Mouse (Mus musculus): Measurements from ENCODE around the gene Dnajc28.

Dnajc28 gene

GRCm38 (mm10) chr16:91611248-91611647 is 7.6 kb downstream of the Dnajc28 start:
- ChIA-PET CTCF (interaction anchor here in 3 of 4 experiments (0.5 to 1.3 kb wide), 3 partner anchors 8 to 147 kb away, joined by 3 to 5 read pairs (median 5); no protein-coding TSS in a partner anchor), POLR2A (interaction anchor here in 3 of 4 experiments (0.7 to 2.6 kb wide), 14 partner anchors 9 to 84 kb away, joined by 3 to 12 read pairs (median 4); partner anchors contain the start of genes Son (in 3 of the 3), Gart (in 2 of the 3) and Tmem50b (in 2 of the 3))

- ChIA-PET POLR2A (interaction anchor here in 3 of 4 experiments (0.7 to 2.1 kb wide), 10 partner anchors 11 to 629 kb away, joined by 3 to 10 read pairs (median 3); partner anchors contain the start of genes Gart (in 1 of the 3), Ifnar1 (in 1 of the 3) and Son (in 1 of the 3)), CTCF (interaction anchor here in 1 of 4 experiments (0.6 to 1.1 kb wide), 2 partner anchors 19 to 97 kb away, joined by 3 read pairs; no protein-coding TSS in a partner anchor)
Observed at GRCm38 (mm10) chr16:91609501-91610245, 9.2 kb downstream of the Dnajc28 start.

GRCm38 (mm10) chr16:91606958-91607357 is 11.9 kb downstream of the Dnajc28 start:
- ChIA-PET POLR2A (interaction anchor here in 2 of 4 experiments (0.7 to 0.8 kb wide), 2 partner anchors 41 to 110 kb away, joined by 3 read pairs; no protein-coding TSS in a partner anchor), CTCF (no interaction called here)

DNA sequence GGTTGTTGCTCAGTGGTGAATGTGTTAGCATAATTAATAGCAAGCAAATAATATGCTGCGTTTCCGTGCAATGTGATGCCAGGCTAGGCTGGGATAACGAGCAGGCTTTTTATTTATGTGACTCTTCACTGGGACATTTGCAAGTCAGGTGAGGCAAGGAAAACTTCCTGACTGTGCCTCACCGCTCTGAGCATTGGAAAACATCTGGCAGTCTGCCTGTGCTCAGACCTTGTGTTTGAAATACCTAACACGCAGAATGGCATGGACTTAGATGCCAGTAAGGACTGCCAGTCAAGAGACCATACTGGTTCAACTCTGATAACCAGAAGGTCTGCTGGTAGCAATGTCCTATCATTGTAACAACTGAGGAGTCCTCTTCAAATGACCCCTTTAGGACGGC is 13.7 kb downstream of the Dnajc28 start:
- CTCF ChIA-PET: no interaction called here
- POLR2A ChIA-PET: interaction anchor here in 1 of 4 experiments (0.8 to 2.1 kb wide), 3 partner anchors 7 to 12 kb away, joined by 3 to 5 read pairs (median 3); partner anchors contain the start of gene Tmem50b

DNA sequence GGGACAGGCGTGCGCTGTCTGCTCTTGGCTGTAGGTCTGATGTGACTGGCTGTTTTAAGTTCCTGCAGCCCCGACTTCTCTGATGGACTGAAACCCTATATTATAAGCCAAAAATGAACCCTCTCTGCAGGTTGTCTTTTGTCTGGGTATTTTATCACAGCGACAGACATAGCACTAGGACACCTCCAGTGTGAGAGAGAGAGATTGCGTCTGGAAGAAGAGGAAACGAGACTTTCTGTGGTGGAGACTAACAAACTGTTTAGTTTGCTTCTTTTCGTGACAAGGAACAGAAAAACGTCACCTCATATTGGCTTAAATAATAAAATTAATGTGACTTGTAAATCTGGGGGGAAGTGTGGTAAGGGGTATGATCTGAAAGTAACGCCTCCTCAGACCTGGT is 17.1 kb downstream of the Dnajc28 start:
- ChIA-PET CTCF (no interaction called here), POLR2A (interaction anchor here in 1 of 4 experiments (0.5 kb wide), 1 partner anchor 43 kb away, joined by 4 read pairs; no protein-coding TSS in a partner anchor)

DNA sequence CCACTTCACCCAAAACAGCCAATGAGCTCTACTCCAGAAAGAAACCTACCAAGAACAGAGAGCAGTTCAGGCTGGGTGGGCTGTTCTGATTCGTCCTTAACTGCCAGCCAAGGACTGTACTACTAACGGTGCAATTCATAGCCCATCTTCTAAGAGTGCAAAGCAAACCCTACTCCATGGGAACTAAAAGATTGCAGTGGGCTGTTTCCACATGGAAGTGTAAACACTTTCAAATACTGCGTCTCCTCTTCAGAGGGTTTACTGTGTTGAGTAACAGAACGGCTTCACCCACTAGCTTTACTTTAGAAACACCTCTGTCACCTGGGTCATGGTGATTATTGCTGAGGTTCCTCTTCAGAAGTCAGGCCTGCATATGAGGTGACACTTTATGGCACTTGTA is 17.7 kb downstream of the Dnajc28 start:
- POLR2A ChIA-PET: interaction anchor here in 1 of 4 experiments (0.5 to 1.0 kb wide), 2 partner anchors 44 to 46 kb away, joined by 3 to 4 read pairs; partner anchors contain the start of gene Son

GRCm38 (mm10) chr16:91599242-91599641 is 19.6 kb downstream of the Dnajc28 start:
- CTCF ChIA-PET: no interaction called here
- POLR2A ChIA-PET: interaction anchor here in 1 of 4 experiments (1.6 kb wide), 1 partner anchor 48 kb away, joined by 13 read pairs; the partner anchor contains the start of genes Gart and Son

More for the DNA sequence above, 17.7 kb downstream of the Dnajc28 start:
- CTCF ChIA-PET: interaction anchor here in 2 of 4 experiments (0.5 to 0.6 kb wide), 2 partner anchors 18 to 169 kb away, joined by 3 read pairs; partner anchors contain the start of gene Dnajc28 (in 1 of the 2)

GRCm38 (mm10) chr16:91597672-91598010 is 21.2 kb downstream of the Dnajc28 start, which contains the start of gene Tmem50b:
Tmem50b (minus strand) TSS chr16:91597800.
- ChIA-PET CTCF (interaction anchor here in 2 of 4 experiments (0.6 to 1.0 kb wide), 4 partner anchors 8 to 97 kb away, joined by 3 to 4 read pairs (median 3); no protein-coding TSS in a partner anchor), POLR2A (interaction anchor here in 3 of 4 experiments (0.6 to 1.6 kb wide), 24 partner anchors 8 to 662 kb away, joined by 3 to 16 read pairs (median 4); partner anchors contain the start of genes Gart (in 2 of the 3), Ifnar1 (in 2 of the 3), Son (in 2 of the 3) and Cfap298 (in 1 of the 3))

DNA sequence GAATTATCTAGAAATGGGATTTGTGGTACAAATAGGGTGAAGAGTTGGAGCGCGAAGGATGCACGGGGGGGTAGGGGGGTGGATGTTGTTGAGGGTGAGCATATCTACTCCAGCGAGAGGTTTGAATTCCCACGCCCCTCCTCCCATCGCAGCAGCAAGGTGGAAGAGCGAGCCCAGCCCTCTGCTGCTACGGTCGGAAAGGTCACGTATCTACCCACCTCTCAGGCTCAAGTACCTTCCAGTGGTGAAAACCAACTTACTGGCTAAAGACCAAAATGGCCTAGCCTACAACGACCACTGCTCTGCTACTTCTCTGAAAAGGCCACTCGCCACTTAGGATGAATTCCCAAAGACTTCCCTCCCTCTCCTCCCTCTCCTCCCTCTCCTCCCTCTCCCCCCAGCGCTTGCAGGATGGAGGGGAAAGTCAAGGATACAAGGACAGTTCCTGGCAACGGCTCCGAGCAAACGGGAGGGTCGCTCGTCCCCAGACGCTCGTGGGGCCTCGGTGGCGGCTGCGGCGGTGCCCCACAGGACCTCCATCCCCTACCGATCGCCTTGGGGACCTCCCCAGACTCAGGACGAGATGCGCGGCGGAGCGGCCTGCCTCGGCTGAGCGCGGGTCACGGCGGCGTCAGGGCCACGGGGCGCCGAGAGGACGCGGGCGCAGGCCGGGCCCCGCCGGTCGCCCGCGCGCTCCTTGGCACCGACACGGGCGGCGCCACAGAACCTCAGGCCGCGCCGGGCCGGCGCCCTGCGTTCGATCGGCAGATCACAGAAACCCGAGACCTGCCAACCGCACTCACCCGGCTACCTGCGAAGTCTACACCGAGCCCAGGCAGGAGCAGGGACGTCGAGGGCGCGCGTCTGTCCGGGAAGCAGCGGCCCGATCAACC is 21.8 kb downstream of the Dnajc28 start:
- POLR2A ChIA-PET: interaction anchor here in 3 of 4 experiments (0.9 to 1.6 kb wide), 15 partner anchors 14 to 112 kb away, joined by 3 to 16 read pairs (median 4); partner anchors contain the start of genes Son (in 2 of the 3), Gart (in 1 of the 3) and Ifnar1 (in 1 of the 3)
- CTCF ChIA-PET: interaction anchor here in 1 of 4 experiments (1.0 kb wide), 1 partner anchor 15 kb away, joined by 4 read pairs; no protein-coding TSS in a partner anchor

- POLR2A ChIA-PET: interaction anchor here in 2 of 4 experiments (1.0 to 1.4 kb wide), 3 partner anchors 8 to 52 kb away, joined by 3 to 4 read pairs (median 3); partner anchors contain the start of gene Son (in 1 of the 2)
- CTCF ChIA-PET: no interaction called here
Observed at GRCm38 (mm10) chr16:91596397-91596778, 22.4 kb downstream of the Dnajc28 start.

GRCm38 (mm10) chr16:91595076-91595475 is 23.8 kb downstream of the Dnajc28 start:
- ChIA-PET CTCF (interaction anchor here in 1 of 4 experiments (0.5 kb wide), 1 partner anchor 13 kb away, joined by 3 read pairs; no protein-coding TSS in a partner anchor), POLR2A (interaction anchor here in 1 of 4 experiments (1.1 to 1.4 kb wide), 3 partner anchors 10 to 98 kb away, joined by 3 to 4 read pairs (median 3); partner anchors contain the start of genes Gart and Son)

GRCm38 (mm10) chr16:91593262-91593661 is 25.6 kb downstream of the Dnajc28 start:
- CTCF ChIA-PET: interaction anchor here in 3 of 4 experiments (0.6 to 1.5 kb wide), 7 partner anchors 11 to 615 kb away, joined by 3 to 8 read pairs (median 4); no protein-coding TSS in a partner anchor
- POLR2A ChIA-PET: interaction anchor here in 2 of 4 experiments (0.5 to 0.7 kb wide), 6 partner anchors 17 to 564 kb away, joined by 3 to 4 read pairs (median 3); partner anchors contain the start of gene Ifnar1 (in 1 of the 2)

DNA sequence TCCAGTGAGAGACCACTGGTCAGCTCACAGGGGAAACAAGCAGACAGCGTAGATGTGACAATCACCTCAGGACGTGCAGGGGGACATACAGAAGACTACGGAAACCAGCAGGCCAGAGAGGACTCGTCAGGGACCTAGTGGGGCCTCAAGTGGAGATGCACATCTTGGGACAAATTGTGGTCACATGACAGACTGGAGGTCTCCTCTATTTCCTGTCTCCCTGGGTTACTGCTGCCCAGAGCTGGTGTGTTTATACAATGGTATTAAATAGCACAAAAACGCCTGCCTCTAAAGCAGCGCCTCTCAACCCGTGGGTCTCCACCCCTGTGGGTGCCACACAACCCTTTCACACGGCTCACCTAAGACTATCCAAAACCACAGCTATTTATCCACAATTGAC is 26.7 kb downstream of the Dnajc28 start:
- ChIA-PET POLR2A (interaction anchor here in 2 of 4 experiments (1.3 to 1.7 kb wide), 7 partner anchors 10 to 107 kb away, joined by 3 to 12 read pairs (median 4); partner anchors contain the start of gene Ifnar1 (in 1 of the 2)), CTCF (no interaction called here)

DNA sequence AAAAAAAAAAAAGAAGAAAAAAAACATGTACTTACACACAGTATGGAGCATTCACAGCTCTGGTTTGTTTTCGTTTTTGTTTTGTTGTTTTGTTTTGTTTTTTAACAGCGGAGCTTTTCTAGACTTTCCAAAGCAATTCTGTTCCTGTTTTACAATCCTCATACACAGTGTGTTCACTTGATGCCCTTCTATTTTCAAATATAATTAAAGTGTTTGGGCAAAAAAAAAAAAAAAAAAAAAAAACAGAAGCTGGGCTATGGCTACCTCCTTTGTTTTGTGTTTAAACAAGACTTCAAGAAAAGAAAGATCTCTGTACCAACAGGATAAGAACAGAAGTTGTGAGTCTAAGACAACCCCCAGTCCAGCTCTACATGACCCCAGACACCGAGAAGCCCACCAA is 30.1 kb downstream of the Dnajc28 start:
- ChIA-PET POLR2A (interaction anchor here (0.6 to 1.6 kb wide), 15 partner anchors 9 to 337 kb away, joined by 3 to 12 read pairs (median 4); partner anchors contain the start of gene Tmem50b (in 1 of the 4)), CTCF (interaction anchor here in 3 of 4 experiments (0.6 to 0.7 kb wide), 4 partner anchors 23 to 235 kb away, joined by 4 to 8 read pairs (median 4); no protein-coding TSS in a partner anchor)

GRCm38 (mm10) chr16:91587730-91588453 is 30.9 kb downstream of the Dnajc28 start:
- POLR2A ChIA-PET: interaction anchor here in 3 of 4 experiments (0.6 to 1.6 kb wide), 11 partner anchors 10 to 254 kb away, joined by 3 to 12 read pairs (median 3); partner anchors contain the start of gene Tmem50b (in 1 of the 3)
- CTCF ChIA-PET: interaction anchor here in 1 of 4 experiments (0.6 to 0.7 kb wide), 2 partner anchors 24 to 430 kb away, joined by 3 to 4 read pairs; no protein-coding TSS in a partner anchor

DNA sequence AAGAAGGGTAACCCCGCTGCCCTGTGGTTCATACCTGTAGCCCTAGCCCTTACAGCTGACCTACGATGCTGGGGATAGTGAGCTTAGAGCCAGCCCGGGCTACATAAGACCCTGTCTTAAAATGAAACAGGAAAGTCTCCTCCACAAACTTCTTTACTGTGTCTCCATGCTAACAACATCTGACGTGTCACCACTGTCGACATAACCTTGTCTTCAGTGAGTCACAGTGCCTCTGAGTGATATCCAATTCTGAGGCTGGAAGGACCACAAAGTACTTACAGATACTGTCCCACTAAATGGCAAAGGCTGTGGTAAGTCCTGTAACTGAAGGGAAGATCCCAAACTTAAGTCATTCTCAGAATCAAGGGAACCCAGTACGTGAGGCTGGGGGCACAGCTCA is 32.6 kb downstream of the Dnajc28 start:
- ChIA-PET CTCF (no interaction called here), POLR2A (interaction anchor here in 3 of 4 experiments (0.6 to 1.5 kb wide), 4 partner anchors 12 to 121 kb away, joined by 3 read pairs; no protein-coding TSS in a partner anchor)

Measured in embryonic stem cell, embryonic (primary cell).